Mouse (Mus musculus) limb, embryonic 10.5 days (tissue): ENCODE data around the gene Cdk19. TPM values are rescaled to one million over a fixed set of nuclear protein-coding genes. Genes with fewer than 3 reads are reported as not detected.
"Not testable (repeated sequence)": the region's sequence is repeated elsewhere in the genome, so short reads cannot be mapped to it uniquely, and the experiment has no call there.

Source experiments
- DNase-seq: peaks from one replicate; pipeline ENCODE4 v3.0.0-alpha.2; 2017; ENCODE audit warnings: low spot score
- H3K27ac ChIP-seq: fragments of 300-500 bp; sonication (generic); 2 replicates; pipeline ENCODE4 v1.5.1; 2016; ENCODE audit warnings: mild to moderate bottlenecking
- H3K27me3 ChIP-seq: fragments of 300-500 bp; sonication (generic); 2 replicates; pipeline ENCODE4 v1.6.1; 2016; ENCODE audit warnings: low read depth, mild to moderate bottlenecking; ENCODE audit not compliant: poor library complexity, severe bottlenecking
- H3K36me3 ChIP-seq: fragments of 300-500 bp; sonication (generic); 2 replicates; pipeline ENCODE4 v1.6.1; 2016; ENCODE audit warnings: mild to moderate bottlenecking, moderate library complexity
- H3K4me1 ChIP-seq: fragments of 300-500 bp; sonication (generic); 2 replicates; pipeline ENCODE4 v1.6.1; 2016
- H3K4me3 ChIP-seq: fragments of 300-500 bp; sonication (generic); 2 replicates; pipeline ENCODE4 v1.5.1; 2016; ENCODE audit warnings: mild to moderate bottlenecking, moderate library complexity
- H3K9me3 ChIP-seq: fragments of 300-500 bp; sonication (generic); replicated peaks from 2 replicates; pipeline ENCODE4 v1.6.1; 2016; ENCODE audit warnings: mild to moderate bottlenecking
- WGBS: fragments of 180-500 bp; shearing (Covaris S2); methylation state at CpG from one replicate; pipeline ENCODE4 v1.1.7; 2016; 5-methylcytosine and 5-hydroxymethylcytosine counted together
- polyA plus RNA-seq: library from polyadenylated mRNA; unstranded; fragments of >200 nt; fragmentation: Nextera tagmentation; extraction: Ambion mirVana; gene quantifications from 2 replicates; pipeline ENCODE4 v1.2.1, GENCODE M21; 2016

The Cdk19 gene
- polyA plus RNA-seq, 1 experiment from 2014 or later: 9.0 TPM

DNA sequence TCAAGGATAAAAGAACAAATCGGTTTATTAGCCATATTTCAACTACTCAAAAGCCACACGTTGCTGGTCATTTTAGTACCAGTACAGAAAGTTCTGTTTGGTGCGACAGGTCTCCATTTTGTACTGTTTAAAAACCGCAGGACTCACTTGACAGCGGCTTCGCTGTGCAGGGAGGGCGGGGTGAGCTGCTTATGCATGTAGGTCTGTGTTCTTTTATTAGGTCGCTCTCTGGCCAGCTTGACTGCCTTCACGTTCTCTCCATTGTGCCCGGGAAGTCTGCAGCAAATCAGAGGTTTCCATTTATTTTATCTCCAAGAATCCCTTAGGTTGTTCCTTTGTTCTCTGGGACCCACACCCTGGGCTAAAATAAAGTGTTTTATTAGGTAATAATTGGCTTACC, 152.4 kb downstream of the Cdk19 start:
- WGBS: 87% methylated on average over 10 of the region's 10 CpGs
- H3K27ac ChIP-seq: no peak overlapping the region
- no peaks in the 10 kb centered on the region for H3K4me1 ChIP-seq

DNA sequence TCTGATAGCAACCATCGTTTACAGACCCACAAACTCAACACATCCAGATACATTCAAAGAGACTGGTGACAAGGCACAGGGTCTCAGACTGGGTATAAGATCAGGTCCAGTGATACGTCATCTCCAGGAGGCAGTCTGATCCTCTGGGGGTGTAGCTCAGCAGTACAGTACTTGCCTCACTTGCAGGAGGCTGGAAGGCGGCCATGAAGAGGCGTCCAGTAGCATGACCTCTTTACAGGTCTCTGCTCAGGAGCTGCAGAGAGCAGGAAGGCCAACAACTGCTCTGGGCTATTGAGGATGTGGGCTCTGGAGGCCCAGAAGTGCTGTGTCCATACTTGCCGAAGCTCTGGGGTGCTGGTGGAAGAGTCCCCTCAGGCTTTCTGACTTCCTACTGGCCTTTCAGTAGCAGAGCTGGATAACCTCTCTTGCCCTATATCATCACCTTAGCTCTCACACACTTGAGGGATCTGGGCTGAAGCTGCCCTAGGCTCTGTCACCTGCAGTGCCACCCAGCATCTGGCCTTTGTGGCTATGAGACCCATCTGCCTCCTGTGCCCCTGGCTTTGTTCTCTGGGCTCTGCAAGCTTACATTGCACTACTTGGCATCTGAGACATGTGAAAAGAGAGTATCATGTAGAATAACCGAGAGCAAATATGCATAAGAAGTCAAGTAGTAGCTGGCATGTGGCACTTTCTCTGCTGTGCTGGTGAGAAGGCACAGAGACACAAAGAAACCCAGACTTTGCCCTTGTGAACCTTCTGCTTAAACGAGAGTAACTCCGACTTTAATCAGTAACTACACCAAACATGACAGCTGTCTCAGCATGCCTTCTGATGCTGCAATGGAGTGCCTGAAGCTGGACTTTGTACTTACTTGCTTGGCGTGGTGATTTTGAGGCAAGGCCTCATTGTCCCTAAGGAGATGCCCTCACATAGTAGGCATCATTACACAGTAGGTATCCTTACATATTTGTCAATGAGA, 155.1 kb downstream of the Cdk19 start:
- 77% methylated on average over 9 of the region's 9 CpGs for WGBS
- H3K36me3 ChIP-seq: no peaks in the 10 kb centered on the region
- 0 out of 2 replicates have a peak overlapping the region, but pooled peaks have one; percentile 10 for H3K27ac ChIP-seq
- peaks cover 13% of the 10 kb centered on the region for H3K4me1 ChIP-seq
- no peaks in the 10 kb centered on the region for H3K27me3 ChIP-seq
- H3K4me3 ChIP-seq: no peak overlapping the region
- DNase-seq: no peak
- no peaks in the 10 kb centered on the region for H3K9me3 ChIP-seq

More for the DNA sequence above, 152.4 kb downstream of the Cdk19 start:
- no peak for DNase-seq
- Histone ChIP-seq H3K27me3 (no peaks in the 10 kb centered on the region), H3K4me3 (no peak overlapping the region), H3K36me3 (no peaks in the 10 kb centered on the region), H3K9me3 (no peaks in the 10 kb centered on the region)

GRCm38 (mm10) chr10:40497301-40498041, 158.1 kb downstream of the Cdk19 start:
- H3K27ac ChIP-seq: peak overlapping the region; percentile 50; the same call in 1 of the 2 replicates

GRCm38 (mm10) chr10:40498426-40498825, 159.1 kb downstream of the Cdk19 start:
- no peaks in the 10 kb centered on the region for H3K9me3 ChIP-seq

More at GRCm38 (mm10) chr10:40497301-40498041, 158.1 kb downstream of the Cdk19 start:
- Histone ChIP-seq H3K9me3 (no peaks in the 10 kb centered on the region), H3K27me3 (no peaks in the 10 kb centered on the region), H3K4me1 (peaks cover 13% of the 10 kb centered on the region), H3K4me3 (no peak overlapping the region), H3K36me3 (no peaks in the 10 kb centered on the region)
- WGBS: 69% methylated on average over 9 of the region's 9 CpGs
- no peak for DNase-seq

GRCm38 (mm10) chr10:40499314-40500252, 160.2 kb downstream of the Cdk19 start:
- Histone ChIP-seq H3K27ac (peak overlapping the region; percentile 79), H3K4me3 (no peak overlapping the region), H3K4me1 (peaks cover 13% of the 10 kb centered on the region), H3K9me3 (no peaks in the 10 kb centered on the region), H3K36me3 (no peaks in the 10 kb centered on the region), H3K27me3 (no peaks in the 10 kb centered on the region)
- DNase-seq: no peak
- WGBS: 75% methylated on average over 18 of the region's 18 CpGs

More at GRCm38 (mm10) chr10:40498426-40498825, 159.1 kb downstream of the Cdk19 start:
- Histone ChIP-seq H3K4me1 (peaks cover 13% of the 10 kb centered on the region), H3K27me3 (no peaks in the 10 kb centered on the region), H3K4me3 (no peak overlapping the region), H3K27ac (peak overlapping the region; percentile 42; the same call in 1 of the 2 replicates), H3K36me3 (no peaks in the 10 kb centered on the region)
- 90% methylated on average over 4 of the region's 4 CpGs for WGBS
- DNase-seq: no peak

DNA sequence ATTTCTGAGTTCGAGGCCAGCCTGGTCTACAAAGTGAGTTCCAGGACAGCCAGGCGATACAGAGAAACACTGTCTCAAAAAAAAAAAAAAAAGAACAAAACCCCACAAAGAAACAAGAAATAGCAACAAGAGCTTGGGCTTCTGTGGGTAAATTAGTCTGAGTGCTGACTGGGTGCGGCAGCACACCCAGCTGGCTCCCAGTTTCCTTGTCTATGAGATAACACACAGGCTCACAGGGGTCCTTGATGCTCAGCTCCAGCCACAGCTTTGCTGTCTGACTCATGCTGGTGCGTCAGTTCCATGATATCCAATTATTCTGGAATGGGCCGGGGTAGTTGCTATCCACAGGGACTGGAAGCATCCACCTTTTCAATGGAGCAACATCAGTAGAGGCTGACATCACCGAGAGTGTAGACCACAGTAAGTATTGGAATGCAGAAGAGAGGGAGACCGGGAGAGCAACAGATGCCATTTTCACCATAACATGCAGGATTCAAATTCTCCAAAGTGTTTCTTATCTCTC, 161.4 kb downstream of the Cdk19 start:
- Histone ChIP-seq H3K9me3 (no peaks in the 10 kb centered on the region), H3K4me3 (no peak overlapping the region), H3K27ac (no peak overlapping the region), H3K4me1 (peaks cover 13% of the 10 kb centered on the region), H3K36me3 (no peaks in the 10 kb centered on the region), H3K27me3 (no peaks in the 10 kb centered on the region)
- WGBS: 94% methylated on average over 7 of the region's 7 CpGs
- no peak for DNase-seq

- H3K4me1 ChIP-seq: peaks cover 6% of the 10 kb centered on the region
- WGBS: 84% methylated on average over 2 of the region's 3 CpGs
- H3K36me3 ChIP-seq: no peaks in the 10 kb centered on the region
- H3K9me3 ChIP-seq: no peaks in the 10 kb centered on the region
- no peak for DNase-seq
- H3K4me3 ChIP-seq: no peak overlapping the region
- H3K27ac ChIP-seq: no peak overlapping the region
- no peaks in the 10 kb centered on the region for H3K27me3 ChIP-seq
Measured at GRCm38 (mm10) chr10:40502734-40503133, 163.4 kb downstream of the Cdk19 start.

DNA sequence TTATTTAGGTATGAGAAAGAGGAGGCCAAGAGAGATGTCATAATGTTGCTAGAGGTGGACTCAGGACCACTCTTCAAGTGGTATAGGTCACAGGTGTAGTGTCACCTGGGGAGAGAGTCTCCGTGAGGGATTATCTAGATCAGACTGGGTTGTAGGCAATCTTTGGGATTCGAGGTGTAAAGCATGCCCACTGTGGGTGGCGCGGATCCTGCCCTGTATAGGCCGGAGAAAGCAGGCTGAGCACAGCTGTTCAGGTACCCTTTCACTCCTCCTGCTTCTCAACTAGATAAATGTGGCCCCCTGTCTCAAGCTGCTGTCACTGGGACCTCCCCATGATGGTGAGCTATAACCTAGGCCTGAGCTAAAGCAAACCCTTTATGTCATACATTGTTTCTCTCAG, 171.0 kb downstream of the Cdk19 start:
- H3K4me1 ChIP-seq: peaks cover 4% of the 10 kb centered on the region; the same call in 1 of the 2 replicates
- DNase-seq: no peak
- H3K27ac ChIP-seq: no peak overlapping the region
- H3K27me3 ChIP-seq: no peaks in the 10 kb centered on the region
- H3K36me3 ChIP-seq: no peaks in the 10 kb centered on the region
- H3K9me3 ChIP-seq: no peaks in the 10 kb centered on the region
- H3K4me3 ChIP-seq: no peak overlapping the region
- 92% methylated on average over 5 of the region's 5 CpGs for WGBS

DNA sequence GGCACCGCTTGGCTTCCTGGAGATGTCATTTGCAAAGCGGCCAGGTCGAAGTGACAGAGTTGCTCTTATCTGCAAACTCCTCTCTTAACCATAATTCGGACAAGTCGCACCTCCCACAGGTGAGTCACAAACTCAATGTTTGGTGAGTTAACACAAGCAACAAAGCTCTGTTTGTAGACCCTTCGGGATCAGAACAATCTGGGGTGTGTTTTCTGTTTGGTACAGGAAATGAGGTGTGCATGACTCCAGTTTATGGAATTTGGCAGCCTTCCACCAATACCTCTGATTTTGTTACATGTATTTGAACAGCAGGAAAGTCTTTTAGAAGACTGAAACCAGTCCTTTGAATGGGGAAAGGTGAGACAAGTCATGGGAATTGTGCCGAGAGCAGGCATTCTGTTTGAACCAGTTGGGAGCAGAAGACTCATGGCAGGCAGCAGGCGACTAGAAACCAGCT, 171.9 kb downstream of the Cdk19 start:
- H3K4me1 ChIP-seq: peaks cover 7% of the 10 kb centered on the region; the same call in 1 of the 2 replicates
- H3K9me3 ChIP-seq: no peaks in the 10 kb centered on the region
- H3K27ac ChIP-seq: no peak overlapping the region
- H3K4me3 ChIP-seq: no peak overlapping the region
- no peaks in the 10 kb centered on the region for H3K36me3 ChIP-seq
- WGBS: 92% methylated on average over 8 of the region's 8 CpGs
- DNase-seq: no peak
- no peaks in the 10 kb centered on the region for H3K27me3 ChIP-seq

DNA sequence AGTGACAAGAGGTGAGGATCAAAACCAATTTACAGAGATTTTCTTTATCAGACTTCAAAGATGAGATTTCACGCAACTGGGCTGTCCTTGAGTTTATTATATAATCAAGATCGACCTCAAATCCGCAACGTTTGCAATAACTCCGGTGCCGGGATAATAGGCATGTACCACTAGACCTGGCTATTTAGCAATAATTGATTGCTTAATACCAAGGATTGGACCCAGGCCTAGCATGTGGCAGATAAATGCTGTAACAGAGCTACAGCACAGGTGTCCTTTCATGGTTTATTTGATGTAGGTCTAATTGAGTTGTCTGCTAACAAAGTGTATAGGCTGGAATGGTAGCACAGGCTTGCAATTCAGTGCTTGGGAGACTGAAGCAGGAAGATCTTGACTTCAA, 172.8 kb downstream of the Cdk19 start:
- H3K4me1 ChIP-seq: peaks cover 10% of the 10 kb centered on the region; the same call in 1 of the 2 replicates
- H3K27me3 ChIP-seq: no peaks in the 10 kb centered on the region
- H3K9me3 ChIP-seq: no peaks in the 10 kb centered on the region
- DNase-seq: no peak
- H3K36me3 ChIP-seq: no peaks in the 10 kb centered on the region
- 96% methylated on average over 6 of the region's 6 CpGs for WGBS
- H3K4me3 ChIP-seq: no peak overlapping the region
- no peak overlapping the region for H3K27ac ChIP-seq

DNA sequence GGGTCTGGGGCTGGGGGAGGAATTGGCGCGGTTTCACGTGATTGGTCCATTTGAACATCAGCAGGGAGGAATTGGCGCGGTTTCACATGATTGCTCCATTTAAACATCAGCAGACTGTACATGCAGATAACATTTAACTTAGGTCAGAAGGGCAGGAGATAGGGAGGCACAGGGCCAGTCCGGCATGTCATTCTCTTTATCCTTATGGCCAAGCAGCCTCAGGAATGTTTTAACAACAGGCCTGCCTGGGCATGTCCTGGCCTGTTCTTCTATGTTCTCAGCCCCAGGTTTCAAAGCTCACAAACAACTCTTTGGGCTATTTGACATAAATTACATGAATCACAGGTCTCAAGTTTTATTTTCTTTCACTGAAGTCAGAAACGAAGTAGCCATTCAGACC, 173.6 kb downstream of the Cdk19 start:
- H3K36me3 ChIP-seq, DNase-seq, H3K27ac ChIP-seq, H3K27me3 ChIP-seq, H3K4me1 ChIP-seq, H3K4me3 ChIP-seq, H3K9me3 ChIP-seq: not testable (repeated sequence)
- 94% methylated on average over 7 of the region's 7 CpGs for WGBS

DNA sequence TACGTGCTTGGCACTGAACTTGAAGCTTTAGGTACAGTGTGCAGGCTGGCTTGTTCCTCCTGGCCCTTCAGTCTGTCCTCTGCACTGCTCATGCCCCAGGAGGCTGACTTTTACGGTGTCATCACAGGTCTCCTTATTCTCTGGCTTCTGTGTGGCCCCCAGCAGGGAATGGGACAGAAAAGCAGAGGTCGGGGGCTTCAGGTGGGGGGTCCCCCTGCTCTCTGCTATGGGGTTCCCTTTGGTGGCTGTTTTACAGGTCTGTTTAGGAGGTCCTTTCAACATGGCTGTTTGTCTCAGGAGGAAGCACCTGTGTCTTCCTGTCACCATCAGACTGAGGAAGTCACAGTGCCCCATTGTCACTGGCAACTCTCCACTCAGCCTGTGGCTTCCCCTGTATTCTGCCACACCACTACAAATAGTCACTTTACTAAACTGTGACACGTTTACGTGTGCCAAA, 175.9 kb downstream of the Cdk19 start:
- Histone ChIP-seq H3K4me1 (peaks cover 10% of the 10 kb centered on the region; the same call in 1 of the 2 replicates), H3K27me3 (no peaks in the 10 kb centered on the region), H3K9me3 (no peaks in the 10 kb centered on the region), H3K27ac (no peak overlapping the region; the same call in 1 of the 2 replicates), H3K36me3 (no peaks in the 10 kb centered on the region), H3K4me3 (no peak overlapping the region)
- DNase-seq: no peak
- WGBS: 87% methylated on average over 5 of the region's 5 CpGs
